Mouse (Mus musculus) bone marrow macrophage, adult 2 months (primary cell): Measurements from ENCODE around the gene Zfp111.

Experiments used
- CTCF ChIP-seq: IDR thresholded peaks from 2 replicates; pipeline ENCODE4 v1.5.1; 2012; ENCODE audit warnings: low read depth, mild to moderate bottlenecking, low read length, moderate library complexity
- POLR2A ChIP-seq: IDR thresholded peaks from 2 replicates; pipeline ENCODE4 v1.6.1; 2012; ENCODE audit warnings: mild to moderate bottlenecking, low read depth, low read length, borderline replicate concordance

DNA sequence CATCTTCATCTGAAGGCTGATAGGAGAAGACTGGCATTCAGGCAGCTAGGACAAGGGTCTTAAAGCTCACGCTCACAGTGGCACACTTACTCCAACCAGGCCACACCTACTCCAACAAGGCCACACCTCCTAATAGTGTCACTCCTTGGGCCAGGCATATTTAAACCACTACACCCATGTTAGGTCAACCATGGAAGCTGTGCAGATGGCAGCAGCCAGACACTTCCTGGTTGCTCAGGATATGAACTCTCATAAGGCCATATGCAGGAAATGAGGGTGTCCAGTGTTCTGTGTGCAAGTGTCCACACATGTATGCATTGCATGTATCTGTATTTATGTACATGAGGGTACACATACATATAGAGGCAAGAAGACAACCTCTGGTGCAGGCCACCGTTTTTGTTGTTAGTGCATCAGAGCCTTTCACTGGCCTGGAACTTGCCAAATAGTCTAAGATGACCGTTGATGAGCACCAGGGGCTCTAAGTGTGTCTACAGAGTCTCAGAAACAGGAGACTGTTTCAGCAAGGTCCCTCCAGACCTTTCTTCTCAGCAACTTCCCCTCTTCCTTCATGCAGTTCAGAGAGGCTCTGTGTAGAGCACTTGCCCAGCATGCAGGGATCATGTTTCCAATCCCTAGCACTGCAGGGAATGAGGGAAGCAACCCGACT lies 22.2 kb downstream of the Zfp111 start:
- no peak for TF ChIP-seq CTCF
- TF ChIP-seq POLR2A = no peak
